Mouse (Mus musculus): ENCODE results near the gene Men1.

- no peak for TF ChIP-seq POLR2A (IDR thresholded peaks at IDR 0.05; ENCODE audit: low read depth, low read length)
- TF ChIP-seq CTCF (IDR thresholded peaks at IDR 0.05; ENCODE audit: extremely low read depth, insufficient read length, insufficient replicate concordance, low read depth, low read length): no peak
These were observed 30.9 kb upstream of the Men1 start for GRCm38 (mm10) chr19:6303831-6304230.
